Comparison of ENCODE assay signal across 17 mouse cellular contexts in genomic region chr8:85445936-85446685, GRCm38 (mm10). TPM values are rescaled to one million over a fixed set of nuclear protein-coding genes. Genes with fewer than 3 reads are reported as not detected.
"Had no signal": no experiment of that assay in that cellular context is flagged by ENCODE, and none has a peak within 500 bp of the region (broad histone marks: within the 10 kb centered on the region; RNA-seq: fewer than 3 reads in every experiment).

No protein-coding gene starts in this region.

- DNase-seq: lung, adult 18-20 months; lung, embryonic 14.5 days; lung, postnatal 14 days; lung, postnatal 36 days; midbrain, embryonic 14.5 days; right cerebral cortex, postnatal 14 days; thymus, adult 2 months; thymus, postnatal 25 days; thymus, postnatal 4 days had no signal

- H3K27me3 ChIP-seq: megakaryocyte, embryonic 14.5 days; midbrain, embryonic 12.5 days; neural tube, embryonic 12.5 days; stomach, embryonic 15.5 days had no signal

- H3K4me1 ChIP-seq: midbrain, embryonic 12.5 days; neural tube, embryonic 12.5 days; stomach, embryonic 15.5 days had no signal

- H3K27ac ChIP-seq: macrophage; midbrain, embryonic 12.5 days; neural tube, embryonic 12.5 days; stomach, embryonic 15.5 days; stomach, postnatal 0 days had no signal

- H3K36me3 ChIP-seq: midbrain, embryonic 12.5 days; neural tube, embryonic 12.5 days; stomach, embryonic 15.5 days had no signal

- H3K4me2 ChIP-seq: lung, embryonic 14.5 days; midbrain, embryonic 12.5 days; neural tube, embryonic 12.5 days; stomach, embryonic 15.5 days had no signal

- H3K9me3 ChIP-seq: megakaryocyte, embryonic 14.5 days; midbrain, embryonic 12.5 days; neural tube, embryonic 12.5 days; stomach, embryonic 15.5 days had no signal

- H3K9ac ChIP-seq: lung, embryonic 14.5 days; midbrain, embryonic 12.5 days; neural tube, embryonic 12.5 days; stomach, embryonic 15.5 days had no signal

- H3K4me3 ChIP-seq: megakaryocyte, embryonic 14.5 days; midbrain, embryonic 12.5 days; neural tube, embryonic 12.5 days; stomach, embryonic 15.5 days had no signal

RNA-seq across cellular contexts. Expression of gene Gpt2, which starts 46.3 kb away (rescaled TPM):
- total RNA-seq: monocyte, adult 5-6 weeks had no signal

RNA-seq across cellular contexts. Expression of gene Mylk3, which starts 60.0 kb away (rescaled TPM):
- total RNA-seq: midbrain, postnatal 0 days had no signal
